Mouse (Mus musculus) lung, embryonic 16.5 days (tissue): ENCODE results near the gene Nr6a1. TPM values are rescaled to one million over a fixed set of nuclear protein-coding genes. Genes with fewer than 3 reads are reported as not detected.

Experiments used
- ATAC-seq: fragments of 200-750 bp; cut with Nextera tagmentation; 2 replicates; pipeline ENCODE4 v1.8.0; 2017; ENCODE audit warnings: low read depth, mild to moderate bottlenecking, moderate library complexity
- H3K27ac ChIP-seq: fragments of 300-500 bp; sonication (generic); 2 replicates; pipeline ENCODE4 v1.5.1; 2014; ENCODE audit warnings: mild to moderate bottlenecking, control low read depth, low read length
- H3K27me3 ChIP-seq: fragments of 300-500 bp; sonication (generic); 2 replicates; pipeline ENCODE4 v1.6.1; 2014; ENCODE audit warnings: low read depth, low read length, mixed read lengths; ENCODE audit not compliant: control insufficient read depth, insufficient read depth
- H3K36me3 ChIP-seq: fragments of 300-500 bp; sonication (generic); 2 replicates; pipeline ENCODE4 v1.6.1; 2014; ENCODE audit warnings: low read length; ENCODE audit not compliant: control insufficient read depth, insufficient read depth
- H3K4me1 ChIP-seq: fragments of 300-500 bp; sonication (generic); replicated peaks from 2 replicates; pipeline ENCODE4 v1.6.1; 2014; ENCODE audit warnings: low read length, mixed read lengths; ENCODE audit not compliant: control insufficient read depth, insufficient read depth
- H3K4me2 ChIP-seq: fragments of 300-500 bp; sonication (generic); 2 replicates; pipeline ENCODE4 v1.6.1; 2014; ENCODE audit warnings: low read depth, low read length, control low read depth
- H3K4me3 ChIP-seq: fragments of 300-500 bp; sonication (generic); 2 replicates; pipeline ENCODE4 v1.5.1; 2014; ENCODE audit warnings: mild to moderate bottlenecking, low read length, control low read depth
- H3K9ac ChIP-seq: fragments of 300-500 bp; sonication (generic); 2 replicates; pipeline ENCODE4 v1.6.1; 2014; ENCODE audit warnings: low read length, control low read depth
- H3K9me3 ChIP-seq: fragments of 300-500 bp; sonication (generic); 2 replicates; pipeline ENCODE4 v1.6.1; 2016; ENCODE audit warnings: low read length; ENCODE audit not compliant: control insufficient read depth
- WGBS: fragments of 180-500 bp; shearing (Covaris S2); extraction: QIAGEN DNeasy Blood & Tissue Kit; methylation state at CpG from one replicate; pipeline ENCODE4 v1.1.7; 2014; 5-methylcytosine and 5-hydroxymethylcytosine counted together
- polyA plus RNA-seq: library from polyadenylated mRNA; unstranded; fragments of >200 nt; fragmentation: Nextera tagmentation; extraction: Ambion mirVana; gene quantifications from 2 replicates; pipeline ENCODE4 v1.2.1, GENCODE M21; 2015

Nr6a1 gene
- polyA plus RNA-seq, 1 experiment from 2014 or later = 0.60 TPM

GRCm38 (mm10) chr2:38851797-38852196 is 75.7 kb downstream of the Nr6a1 start:
- H3K4me3 ChIP-seq = no peak overlapping the region
- H3K27ac ChIP-seq = no peak overlapping the region
- H3K36me3 ChIP-seq = peaks cover 2% of the 10 kb centered on the region; the same call in 1 of the 2 replicates
- H3K4me2 ChIP-seq = no peak overlapping the region
- no peaks in the 10 kb centered on the region for H3K9me3 ChIP-seq
- ATAC-seq = no peak
- no peak overlapping the region for H3K9ac ChIP-seq
- 59% methylated on average over 1 of the region's 1 CpGs for WGBS
- no peaks in the 10 kb centered on the region for H3K4me1 ChIP-seq
- no peaks in the 10 kb centered on the region for H3K27me3 ChIP-seq

- Histone ChIP-seq H3K4me1 (no peaks in the 10 kb centered on the region), H3K9ac (no peak overlapping the region), H3K9me3 (no peaks in the 10 kb centered on the region), H3K4me2 (no peak overlapping the region), H3K27me3 (no peaks in the 10 kb centered on the region), H3K27ac (no peak overlapping the region), H3K4me3 (no peak overlapping the region), H3K36me3 (no peaks in the 10 kb centered on the region; the same call in 1 of the 2 replicates)
- WGBS = 80% methylated on average over 2 of the region's 2 CpGs
- ATAC-seq = no peak
Observed at GRCm38 (mm10) chr2:38846319-38846718, 81.2 kb downstream of the Nr6a1 start.

GRCm38 (mm10) chr2:38835489-38835888 is 92.0 kb downstream of the Nr6a1 start:
- Histone ChIP-seq H3K27me3 (no peaks in the 10 kb centered on the region), H3K9ac (no peak overlapping the region), H3K4me2 (no peak overlapping the region), H3K4me1 (no peaks in the 10 kb centered on the region), H3K9me3 (no peaks in the 10 kb centered on the region), H3K4me3 (no peak overlapping the region), H3K36me3 (peaks cover 5% of the 10 kb centered on the region; the same call in 1 of the 2 replicates), H3K27ac (no peak overlapping the region)
- no peak for ATAC-seq
- 65% methylated on average over 6 of the region's 6 CpGs for WGBS

DNA sequence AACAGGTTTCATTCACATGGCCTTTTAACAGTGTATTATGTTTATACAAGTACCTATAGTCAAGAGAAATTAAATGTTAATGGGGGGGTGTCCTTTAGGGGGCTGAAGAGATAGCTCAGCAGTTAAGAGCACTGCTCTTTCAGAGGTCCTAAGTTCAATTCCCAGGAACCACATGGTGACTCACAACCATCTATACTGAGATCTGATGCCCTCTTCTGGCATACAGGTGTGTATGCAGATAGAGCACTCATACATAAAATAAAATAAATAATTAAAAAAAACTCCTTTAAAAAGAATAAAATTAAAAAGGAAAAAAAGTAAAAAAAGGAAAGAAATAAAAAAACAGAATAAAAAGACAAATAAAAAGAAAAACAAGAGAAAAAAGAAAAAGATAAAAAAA is 95.5 kb downstream of the Nr6a1 start:
- Histone ChIP-seq H3K4me1 (no peaks in the 10 kb centered on the region), H3K27ac (no peak overlapping the region), H3K9ac (no peak overlapping the region), H3K4me2 (no peak overlapping the region), H3K9me3 (no peaks in the 10 kb centered on the region), H3K4me3 (no peak overlapping the region), H3K36me3 (no peaks in the 10 kb centered on the region), H3K27me3 (no peaks in the 10 kb centered on the region)
- ATAC-seq = no peak

DNA sequence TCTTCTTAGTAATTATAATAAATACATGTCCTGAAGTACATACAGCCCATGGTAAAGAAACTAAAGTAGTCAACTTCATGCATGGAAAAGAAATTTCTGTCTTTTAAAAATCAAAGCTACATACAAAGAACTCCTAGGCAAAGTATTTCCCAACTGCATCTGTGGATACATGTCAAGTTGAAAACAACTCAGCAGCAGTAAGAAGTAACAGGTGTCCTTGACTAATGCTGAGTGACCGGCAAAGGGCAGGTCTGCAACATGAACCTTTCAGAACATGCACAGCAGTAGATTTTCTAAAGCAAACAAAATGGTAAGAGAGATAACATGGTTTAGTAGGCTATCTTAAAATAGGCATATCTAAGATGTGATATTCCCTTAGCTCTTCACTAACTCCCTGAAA is 98.0 kb downstream of the Nr6a1 start:
- no peaks in the 10 kb centered on the region for H3K9me3 ChIP-seq
- no peaks in the 10 kb centered on the region for H3K36me3 ChIP-seq
- no peak overlapping the region for H3K27ac ChIP-seq
- H3K27me3 ChIP-seq = no peaks in the 10 kb centered on the region
- no peak overlapping the region for H3K4me3 ChIP-seq
- H3K4me2 ChIP-seq = no peak overlapping the region
- no peak for ATAC-seq
- 0 out of 2 replicates have a peak, but pooled peaks cover 5% of the 10 kb centered on the region for H3K4me1 ChIP-seq
- no peak overlapping the region for H3K9ac ChIP-seq
- 51% methylated on average over 1 of the region's 1 CpGs for WGBS

DNA sequence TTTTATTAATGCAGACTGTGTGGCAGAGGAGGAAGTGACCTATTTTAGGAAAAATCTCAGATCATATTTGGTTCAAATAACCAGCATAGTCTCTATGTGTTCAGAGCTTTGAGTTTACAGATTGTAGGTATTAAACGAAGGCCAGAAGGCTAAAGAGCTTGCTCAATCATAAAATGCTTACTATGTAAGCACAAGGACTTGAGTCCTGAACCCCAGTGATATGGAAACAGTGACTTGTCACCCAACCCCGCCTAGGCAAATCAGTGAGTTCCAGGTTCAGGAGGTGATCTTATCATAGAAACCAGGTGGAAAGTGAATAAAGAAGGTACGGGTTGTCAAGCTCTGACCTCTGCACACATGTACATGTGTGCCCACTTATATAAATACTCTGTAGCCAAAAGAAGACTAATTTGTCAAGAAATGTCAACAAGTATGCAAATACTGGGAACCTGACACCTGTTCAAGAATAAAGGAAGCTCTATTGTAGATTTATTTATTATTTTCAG is 99.6 kb downstream of the Nr6a1 start:
- no peak for ATAC-seq
- Histone ChIP-seq H3K9me3 (no peaks in the 10 kb centered on the region), H3K27ac (no peak overlapping the region), H3K9ac (no peak overlapping the region), H3K4me3 (no peak overlapping the region), H3K4me1 (peaks cover 7% of the 10 kb centered on the region), H3K36me3 (no peaks in the 10 kb centered on the region), H3K4me2 (no peak overlapping the region), H3K27me3 (no peaks in the 10 kb centered on the region)
- WGBS = 45% methylated on average over 3 of the region's 3 CpGs

- H3K4me1 ChIP-seq = peaks cover 10% of the 10 kb centered on the region
- no peaks in the 10 kb centered on the region for H3K27me3 ChIP-seq
- H3K9me3 ChIP-seq = no peaks in the 10 kb centered on the region
- no peak overlapping the region for H3K4me3 ChIP-seq
- H3K9ac ChIP-seq = no peak overlapping the region
- H3K27ac ChIP-seq = no peak overlapping the region
- no peaks in the 10 kb centered on the region for H3K36me3 ChIP-seq
- H3K4me2 ChIP-seq = no peak overlapping the region
- no peak for ATAC-seq
Observed at GRCm38 (mm10) chr2:38826189-38826588, 101.3 kb downstream of the Nr6a1 start.

GRCm38 (mm10) chr2:38824791-38825768 is 102.4 kb downstream of the Nr6a1 start:
- 0 out of 2 replicates have a peak, but pooled peaks have one; percentile 39 for ATAC-seq
- WGBS = 3% methylated on average over 15 of the region's 15 CpGs
- H3K9ac ChIP-seq = peak overlapping the region; percentile 72

DNA sequence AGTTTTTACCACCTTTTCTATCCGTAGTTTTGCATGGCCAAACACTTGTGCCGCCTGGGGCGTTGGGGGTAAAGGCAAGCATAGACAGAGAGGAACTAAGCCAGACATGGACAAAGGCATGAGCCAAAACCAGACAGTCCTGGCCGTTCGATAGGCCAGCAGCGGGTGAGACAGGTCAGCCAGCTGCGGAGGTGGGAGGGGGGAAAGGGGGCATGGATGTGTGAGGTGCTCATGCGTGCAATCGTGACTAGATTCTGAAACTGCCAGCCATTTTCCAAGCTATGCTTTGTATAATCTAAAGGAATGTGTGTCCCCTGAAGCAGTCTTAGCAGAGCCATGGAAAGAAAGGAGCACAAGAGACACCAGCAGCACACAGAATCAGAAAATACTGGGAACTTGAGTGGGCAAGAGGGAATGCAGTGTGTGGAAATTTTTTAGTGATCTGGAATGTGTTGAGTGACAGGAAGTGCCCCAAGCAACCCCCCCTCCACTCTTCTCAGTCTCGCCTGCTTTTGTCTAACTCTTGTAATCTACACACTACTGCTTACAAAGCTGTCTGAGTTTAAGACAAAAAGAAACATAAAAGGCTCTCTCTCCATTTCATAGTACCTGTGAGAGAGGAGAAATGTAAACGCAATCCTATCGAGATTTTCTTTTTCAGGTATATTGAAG is 103.4 kb downstream of the Nr6a1 start:
- no peaks in the 10 kb centered on the region for H3K9me3 ChIP-seq
- peaks cover 10% of the 10 kb centered on the region for H3K4me1 ChIP-seq
- under 1% methylated on average over 12 of the region's 12 CpGs for WGBS
- H3K36me3 ChIP-seq = no peaks in the 10 kb centered on the region
- peak overlapping the region; percentile 99 for H3K27ac ChIP-seq
- H3K9ac ChIP-seq = peak overlapping the region; percentile 89
- ATAC-seq = peak; percentile 73
- H3K4me3 ChIP-seq = peak overlapping the region; percentile 74
- no peaks in the 10 kb centered on the region for H3K27me3 ChIP-seq
- peak overlapping the region; percentile 74 for H3K4me2 ChIP-seq

More at GRCm38 (mm10) chr2:38824791-38825768, 102.4 kb downstream of the Nr6a1 start:
- H3K4me2 ChIP-seq = peak overlapping the region; percentile 56
- H3K9me3 ChIP-seq = no peaks in the 10 kb centered on the region
- H3K27ac ChIP-seq = peak overlapping the region; percentile 92
- peaks cover 10% of the 10 kb centered on the region for H3K4me1 ChIP-seq
- peak overlapping the region; percentile 60 for H3K4me3 ChIP-seq
- no peaks in the 10 kb centered on the region for H3K27me3 ChIP-seq
- H3K36me3 ChIP-seq = no peaks in the 10 kb centered on the region
